ENCODE assay signal across 10 mouse cellular contexts in the genomic region with DNA sequence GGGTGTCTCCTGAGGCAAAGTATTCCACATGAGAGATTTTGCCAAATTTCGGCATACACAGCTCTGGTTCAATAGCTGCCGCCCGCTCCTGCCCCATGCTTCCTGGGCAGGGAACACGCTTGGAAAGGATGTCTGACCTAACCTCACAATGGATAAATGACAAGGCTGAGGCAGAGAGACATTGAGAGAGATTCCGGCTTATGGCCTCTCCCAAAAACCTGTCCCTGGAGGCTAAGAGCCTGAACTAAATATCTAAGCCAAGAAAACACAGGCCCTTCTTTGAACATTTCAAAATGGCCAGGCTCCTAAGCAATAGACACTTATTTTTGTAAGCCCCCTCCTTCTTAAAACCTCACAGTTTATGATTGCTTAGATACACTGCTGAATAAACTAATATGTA. TPM values are rescaled to one million over a fixed set of nuclear protein-coding genes. Genes with fewer than 3 reads are reported as not detected.
DNase-seq lines count a peak whose midpoint lies in the region; ATAC-seq lines count a peak whose summit lies in the region.
"Had no signal": no experiment of that assay in that cellular context is flagged by ENCODE, and none has a peak within 500 bp of the region (broad histone marks: within the 10 kb centered on the region; RNA-seq: fewer than 3 reads in every experiment).

No protein-coding gene starts in this region.

- H3K27ac ChIP-seq in heart, embryonic 11.5 days (ENCODE audit: low read depth, low read length) = peak overlapping the region; percentile 77
- H3K27ac ChIP-seq in midbrain, embryonic 12.5 days (replicated peaks) = no peak overlapping the region
- H3K27ac ChIP-seq in midbrain, embryonic 11.5 days (ENCODE audit: low read depth, low read length) = no peak overlapping the region
- H3K27ac ChIP-seq in hindbrain, embryonic 15.5 days (replicated peaks) = no peak overlapping the region
- no peak overlapping the region for H3K27ac ChIP-seq in neural tube, embryonic 15.5 days (replicated peaks)
- H3K27ac ChIP-seq: liver, embryonic 15.5 days had no signal

- H3K4me3 ChIP-seq in heart, embryonic 11.5 days (ENCODE audit: low read depth, low read length) = no peak overlapping the region
- no peak overlapping the region for H3K4me3 ChIP-seq in midbrain, embryonic 12.5 days
- H3K4me3 ChIP-seq in midbrain, embryonic 11.5 days (ENCODE audit: low read depth, low read length) = no peak overlapping the region
- H3K4me3 ChIP-seq in hindbrain, embryonic 15.5 days = no peak overlapping the region
- peak overlapping the region; percentile 62; the same call in 1 of the 2 replicates for H3K4me3 ChIP-seq in neural tube, embryonic 15.5 days (replicated peaks)

- ATAC-seq in heart, embryonic 11.5 days (replicated peaks; ENCODE audit: insufficient number of reproducible peaks, low FRiP score, low TSS enrichment) = no peak
- no peak for ATAC-seq in midbrain, embryonic 12.5 days (ENCODE audit: low FRiP score, low read depth)
- ATAC-seq in midbrain, embryonic 11.5 days (ENCODE audit: low FRiP score) = no peak
- ATAC-seq in hindbrain, embryonic 15.5 days (ENCODE audit: low FRiP score, low read depth) = no peak
- no peak for ATAC-seq in neural tube, embryonic 15.5 days (ENCODE audit: low FRiP score)

- H3K9ac ChIP-seq in heart, embryonic 11.5 days (ENCODE audit: low read depth, low read length) = no peak overlapping the region; the same call in 1 of the 2 replicates
- no peak overlapping the region for H3K9ac ChIP-seq in midbrain, embryonic 12.5 days (replicated peaks)
- H3K9ac ChIP-seq in midbrain, embryonic 11.5 days (ENCODE audit: low read length) = no peak overlapping the region
- no peak overlapping the region for H3K9ac ChIP-seq in hindbrain, embryonic 15.5 days
- H3K9ac ChIP-seq in neural tube, embryonic 15.5 days (replicated peaks) = no peak overlapping the region
- H3K9ac ChIP-seq: liver, embryonic 15.5 days had no signal

- no peak for DNase-seq in heart, postnatal 10 days
- no peak for DNase-seq in midbrain, embryonic 11.5 days (ENCODE audit: low spot score, missing footprints)
- DNase-seq in adrenal gland, postnatal 4 days (ENCODE audit: low spot score in 2 of 2) = no peak
- DNase-seq: kidney, adult 9 months; spleen, adult 18-20 months had no signal

- H3K36me3 ChIP-seq in heart, embryonic 11.5 days (ENCODE audit: control insufficient read depth, insufficient read depth, low read length) = no peaks in the 10 kb centered on the region
- H3K36me3 ChIP-seq in midbrain, embryonic 12.5 days = no peaks in the 10 kb centered on the region
- H3K36me3 ChIP-seq in midbrain, embryonic 11.5 days (ENCODE audit: control insufficient read depth, insufficient read depth, low read length) = no peaks in the 10 kb centered on the region
- no peaks in the 10 kb centered on the region for H3K36me3 ChIP-seq in hindbrain, embryonic 15.5 days
- 0 out of 2 replicates have a peak, but pooled peaks cover 2% of the 10 kb centered on the region for H3K36me3 ChIP-seq in neural tube, embryonic 15.5 days
- H3K36me3 ChIP-seq: liver, embryonic 15.5 days had no signal

- 85% methylated on average over 5 of the region's 5 CpGs for WGBS in heart, embryonic 11.5 days (ENCODE audit: insufficient replicate concordance)
- 77% methylated on average over 5 of the region's 5 CpGs for WGBS in midbrain, embryonic 12.5 days
- WGBS in midbrain, embryonic 11.5 days = 85% methylated on average over 5 of the region's 5 CpGs
- 82% methylated on average over 5 of the region's 5 CpGs for WGBS in hindbrain, embryonic 15.5 days
- 81% methylated on average over 5 of the region's 5 CpGs for WGBS in neural tube, embryonic 15.5 days

- H3K4me1 ChIP-seq in heart, embryonic 11.5 days (ENCODE audit: control insufficient read depth, insufficient read depth, low read length) = peaks cover 28% of the 10 kb centered on the region; the same call in 1 of the 2 replicates
- H3K4me1 ChIP-seq in midbrain, embryonic 12.5 days = peaks cover 30% of the 10 kb centered on the region
- peaks cover 15% of the 10 kb centered on the region for H3K4me1 ChIP-seq in midbrain, embryonic 11.5 days (ENCODE audit: control insufficient read depth, insufficient read depth, low read length)
- peaks cover 32% of the 10 kb centered on the region for H3K4me1 ChIP-seq in hindbrain, embryonic 15.5 days (replicated peaks)
- H3K4me1 ChIP-seq in neural tube, embryonic 15.5 days = peaks cover 33% of the 10 kb centered on the region
- H3K4me1 ChIP-seq: liver, embryonic 15.5 days had no signal

- H3K4me2 ChIP-seq in heart, embryonic 11.5 days = peak overlapping the region; percentile 71
- peak overlapping the region; percentile 99; the same call in 1 of the 2 replicates for H3K4me2 ChIP-seq in midbrain, embryonic 12.5 days (replicated peaks)
- no peak overlapping the region for H3K4me2 ChIP-seq in midbrain, embryonic 11.5 days
- H3K4me2 ChIP-seq in hindbrain, embryonic 15.5 days = peak overlapping the region; percentile 98
- H3K4me2 ChIP-seq in neural tube, embryonic 15.5 days = peak overlapping the region; percentile 99; the same call in 1 of the 2 replicates

- no peaks in the 10 kb centered on the region for H3K27me3 ChIP-seq in heart, embryonic 11.5 days (ENCODE audit: control insufficient read depth, insufficient read depth, low read length)
- peaks cover 49% of the 10 kb centered on the region for H3K27me3 ChIP-seq in midbrain, embryonic 12.5 days
- H3K27me3 ChIP-seq in midbrain, embryonic 11.5 days (ENCODE audit: control insufficient read depth, insufficient read depth, low read length) = peaks cover 28% of the 10 kb centered on the region
- peaks cover 17% of the 10 kb centered on the region; the same call in 1 of the 2 replicates for H3K27me3 ChIP-seq in hindbrain, embryonic 15.5 days
- peaks cover 29% of the 10 kb centered on the region for H3K27me3 ChIP-seq in neural tube, embryonic 15.5 days (replicated peaks)

- intact Hi-C loops in heart, postnatal 10 days (cut with DNase I) = loop anchor here (10.0 kb wide), 1 partner anchor 450 kb away; no protein-coding TSS in a partner anchor

- H3K9me3 ChIP-seq in heart, embryonic 11.5 days (replicated peaks; ENCODE audit: control insufficient read depth, low read length) = no peaks in the 10 kb centered on the region
- H3K9me3 ChIP-seq in midbrain, embryonic 12.5 days = peaks cover 9% of the 10 kb centered on the region
- H3K9me3 ChIP-seq in midbrain, embryonic 11.5 days (ENCODE audit: control insufficient read depth, low read length) = peaks cover 4% of the 10 kb centered on the region; the same call in 1 of the 2 replicates
- H3K9me3 ChIP-seq in hindbrain, embryonic 15.5 days = no peaks in the 10 kb centered on the region
- no peaks in the 10 kb centered on the region for H3K9me3 ChIP-seq in neural tube, embryonic 15.5 days (replicated peaks)
- H3K9me3 ChIP-seq: liver, embryonic 15.5 days had no signal

RNA-seq across cellular contexts. Expression of a gene that starts 0.7 kb away (rescaled TPM):
- polyA plus RNA-seq in heart, embryonic 11.5 days (2014; fragmentation: Nextera tagmentation; extraction: Ambion mirVana) = 79.7 and 100 TPM in 2 replicates
- 10 to 100 TPM; 14.5 to 17.5 TPM for total RNA-seq in heart, postnatal 10 days (2021)
- polyA plus RNA-seq in midbrain, embryonic 12.5 days (2016; fragmentation: Nextera tagmentation; extraction: Ambion mirVana) = 31.7 and 57.5 TPM in 2 replicates
- polyA plus RNA-seq in midbrain, embryonic 11.5 days (2014; fragmentation: Nextera tagmentation; extraction: Ambion mirVana) = 61.3 and 62.3 TPM in 2 replicates
- 67.1 and 73.6 TPM in 2 replicates for polyA plus RNA-seq in hindbrain, embryonic 15.5 days (2015; fragmentation: Nextera tagmentation; extraction: Ambion mirVana)
- 68.8 and 75.3 TPM in 2 replicates for polyA plus RNA-seq in neural tube, embryonic 15.5 days (2015; fragmentation: Nextera tagmentation; extraction: Ambion mirVana)
- 10 to 100 TPM; 14.9 to 16.3 TPM for total RNA-seq in adrenal gland, postnatal 4 days (2021)
